Mouse (Mus musculus): ENCODE data around the gene Kcnq2. TPM values are rescaled to one million over a fixed set of nuclear protein-coding genes. Genes with fewer than 3 reads are reported as not detected.

Gene Kcnq2
- polyA plus RNA-seq, 1 experiment from 2014 or later: 0.25 TPM

DNA sequence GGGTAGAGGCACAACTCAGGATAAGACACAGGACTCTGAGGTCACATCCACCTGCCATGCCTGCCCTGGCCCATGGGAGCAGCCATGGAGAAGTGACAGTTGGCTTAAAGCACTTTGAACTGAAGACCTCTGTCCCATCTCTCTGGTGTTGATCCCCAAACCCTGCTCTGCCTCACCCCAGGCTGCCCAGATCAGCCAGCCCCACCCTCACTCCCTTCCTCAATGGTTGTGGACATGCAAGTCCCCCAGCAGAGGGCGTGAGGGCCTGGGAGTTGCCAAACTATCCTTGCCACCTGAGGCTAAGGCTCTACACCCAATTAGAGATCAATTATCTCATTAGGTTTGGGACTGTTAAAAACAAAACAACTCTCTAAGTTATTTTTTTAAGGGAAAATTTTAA, 18.7 kb upstream of the Kcnq2 start:
- H3K4me2 ChIP-seq (ENCODE audit: low read depth, severe bottlenecking): no peak overlapping the region
- no peak for DNase-seq (ENCODE audit: low spot score)
- WGBS: 0% methylated on average over 1 of the region's 1 CpGs

DNA sequence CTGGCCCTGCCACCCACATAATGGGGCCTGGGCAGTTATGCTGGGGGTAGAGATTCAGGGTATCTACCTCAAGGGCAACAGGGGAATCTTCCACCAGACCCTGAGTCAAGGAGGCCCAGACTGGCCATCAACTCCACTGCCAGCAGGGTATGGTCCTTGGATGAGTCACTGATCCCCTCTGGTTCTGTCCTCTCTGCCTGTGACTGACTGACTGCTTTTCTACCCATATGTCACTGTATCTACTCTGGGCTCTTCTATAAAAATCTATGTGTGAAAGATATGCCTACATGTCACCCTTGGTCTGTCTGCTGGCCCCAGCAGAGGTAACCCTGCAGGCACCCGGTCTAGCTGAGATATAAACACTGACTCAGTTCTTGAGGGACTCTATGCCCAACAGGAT, 18.0 kb upstream of the Kcnq2 start:
- Histone ChIP-seq H3K4me3 (ENCODE audit: low read depth, low read length) (no peak overlapping the region), H3K4me2 (ENCODE audit: low read depth, severe bottlenecking) (no peak overlapping the region), H3K27me3 (ENCODE audit: control insufficient read depth, insufficient read depth, low read length) (peaks cover 53% of the 10 kb centered on the region), H3K36me3 (ENCODE audit: control insufficient read depth, insufficient read depth, low read length) (no peaks in the 10 kb centered on the region), H3K4me1 (ENCODE audit: control insufficient read depth, insufficient read depth, low read length) (0 out of 2 replicates have a peak, but pooled peaks cover 3% of the 10 kb centered on the region), H3K9ac (ENCODE audit: low read length) (no peak overlapping the region), H3K27ac (replicated peaks; ENCODE audit: low read depth, low read length) (no peak overlapping the region), H3K9me3 (ENCODE audit: control insufficient read depth, low read length) (no peaks in the 10 kb centered on the region)
- 80% methylated on average over 1 of the region's 1 CpGs for WGBS
- DNase-seq (ENCODE audit: low spot score): no peak
- no peak for ATAC-seq (ENCODE audit: insufficient number of reproducible peaks, low FRiP score, low TSS enrichment, low read depth)

More for the DNA sequence above, 18.7 kb upstream of the Kcnq2 start:
- Histone ChIP-seq H3K36me3 (ENCODE audit: control insufficient read depth, insufficient read depth, low read length) (no peaks in the 10 kb centered on the region), H3K4me3 (ENCODE audit: low read depth, low read length) (no peak overlapping the region), H3K27ac (replicated peaks; ENCODE audit: low read depth, low read length) (no peak overlapping the region), H3K27me3 (ENCODE audit: control insufficient read depth, insufficient read depth, low read length) (peaks cover 52% of the 10 kb centered on the region), H3K4me1 (ENCODE audit: control insufficient read depth, insufficient read depth, low read length) (0 out of 2 replicates have a peak, but pooled peaks cover 3% of the 10 kb centered on the region), H3K9ac (ENCODE audit: low read length) (no peak overlapping the region), H3K9me3 (ENCODE audit: control insufficient read depth, low read length) (no peaks in the 10 kb centered on the region)
- ATAC-seq (ENCODE audit: insufficient number of reproducible peaks, low FRiP score, low TSS enrichment, low read depth): no peak

DNA sequence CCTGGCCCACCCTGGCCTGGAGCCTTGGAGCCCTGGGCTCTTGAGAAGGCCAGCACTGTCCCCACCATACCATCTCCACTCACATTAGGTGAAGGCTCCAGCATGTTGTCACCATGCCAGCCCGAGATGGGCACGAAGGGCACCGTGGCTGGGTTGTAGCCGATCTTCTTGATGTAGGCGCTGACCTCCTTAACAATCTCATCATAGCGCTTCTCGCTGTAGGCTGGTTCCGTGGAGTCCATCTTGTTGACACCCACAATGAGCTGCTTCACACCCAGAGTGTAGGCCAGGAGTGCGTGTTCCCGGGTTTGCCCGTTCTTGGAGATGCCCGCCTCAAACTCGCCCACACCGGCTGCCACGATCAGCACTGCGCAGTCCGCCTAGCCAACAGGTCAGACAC, 17.6 kb upstream of the Kcnq2 start:
- WGBS: 95% methylated on average over 17 of the region's 17 CpGs
- Histone ChIP-seq H3K27ac (replicated peaks; ENCODE audit: low read depth, low read length) (no peak overlapping the region), H3K4me3 (ENCODE audit: low read depth, low read length) (no peak overlapping the region), H3K4me1 (ENCODE audit: control insufficient read depth, insufficient read depth, low read length) (0 out of 2 replicates have a peak, but pooled peaks cover 5% of the 10 kb centered on the region), H3K36me3 (ENCODE audit: control insufficient read depth, insufficient read depth, low read length) (no peaks in the 10 kb centered on the region), H3K9ac (ENCODE audit: low read length) (no peak overlapping the region), H3K4me2 (ENCODE audit: low read depth, severe bottlenecking) (no peak overlapping the region), H3K27me3 (ENCODE audit: control insufficient read depth, insufficient read depth, low read length) (peaks cover 52% of the 10 kb centered on the region), H3K9me3 (ENCODE audit: control insufficient read depth, low read length) (no peaks in the 10 kb centered on the region)
- no peak for DNase-seq (ENCODE audit: low spot score)
- ATAC-seq (ENCODE audit: insufficient number of reproducible peaks, low FRiP score, low TSS enrichment, low read depth): no peak

DNA sequence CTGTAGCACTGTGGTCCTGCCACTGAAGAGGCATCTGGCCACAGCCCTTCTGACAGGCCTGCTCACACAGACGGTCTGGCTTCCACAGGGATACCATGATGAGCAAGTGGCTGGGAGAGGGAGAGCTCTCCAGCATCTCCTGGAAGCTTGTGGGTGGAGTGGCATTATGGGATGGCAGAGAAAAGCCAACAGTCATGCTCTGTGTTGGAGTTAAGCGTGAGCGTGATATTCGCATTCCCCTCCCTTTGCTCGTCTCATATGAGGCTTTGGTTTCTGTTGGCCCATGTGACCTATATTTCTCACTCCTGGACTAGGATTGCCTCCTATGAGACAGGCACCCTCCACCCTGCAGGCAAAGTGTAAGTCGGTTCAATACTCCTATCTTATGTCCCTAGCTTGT, 15.2 kb upstream of the Kcnq2 start:
- no peak for DNase-seq (ENCODE audit: low spot score)
- peaks cover 35% of the 10 kb centered on the region for H3K27me3 ChIP-seq (ENCODE audit: control insufficient read depth, insufficient read depth, low read length)
- no peak overlapping the region for H3K4me3 ChIP-seq (ENCODE audit: low read depth, low read length)
- WGBS: 69% methylated on average over 6 of the region's 6 CpGs
- H3K9me3 ChIP-seq (ENCODE audit: control insufficient read depth, low read length): no peaks in the 10 kb centered on the region
- H3K9ac ChIP-seq (ENCODE audit: low read length): no peak overlapping the region
- H3K4me2 ChIP-seq (ENCODE audit: low read depth, severe bottlenecking): no peak overlapping the region
- ATAC-seq (ENCODE audit: insufficient number of reproducible peaks, low FRiP score, low TSS enrichment, low read depth): no peak
- no peak overlapping the region for H3K27ac ChIP-seq (replicated peaks; ENCODE audit: low read depth, low read length)
- 0 out of 2 replicates have a peak, but pooled peaks cover 2% of the 10 kb centered on the region for H3K4me1 ChIP-seq (ENCODE audit: control insufficient read depth, insufficient read depth, low read length)
- H3K36me3 ChIP-seq (ENCODE audit: control insufficient read depth, insufficient read depth, low read length): no peaks in the 10 kb centered on the region

DNA sequence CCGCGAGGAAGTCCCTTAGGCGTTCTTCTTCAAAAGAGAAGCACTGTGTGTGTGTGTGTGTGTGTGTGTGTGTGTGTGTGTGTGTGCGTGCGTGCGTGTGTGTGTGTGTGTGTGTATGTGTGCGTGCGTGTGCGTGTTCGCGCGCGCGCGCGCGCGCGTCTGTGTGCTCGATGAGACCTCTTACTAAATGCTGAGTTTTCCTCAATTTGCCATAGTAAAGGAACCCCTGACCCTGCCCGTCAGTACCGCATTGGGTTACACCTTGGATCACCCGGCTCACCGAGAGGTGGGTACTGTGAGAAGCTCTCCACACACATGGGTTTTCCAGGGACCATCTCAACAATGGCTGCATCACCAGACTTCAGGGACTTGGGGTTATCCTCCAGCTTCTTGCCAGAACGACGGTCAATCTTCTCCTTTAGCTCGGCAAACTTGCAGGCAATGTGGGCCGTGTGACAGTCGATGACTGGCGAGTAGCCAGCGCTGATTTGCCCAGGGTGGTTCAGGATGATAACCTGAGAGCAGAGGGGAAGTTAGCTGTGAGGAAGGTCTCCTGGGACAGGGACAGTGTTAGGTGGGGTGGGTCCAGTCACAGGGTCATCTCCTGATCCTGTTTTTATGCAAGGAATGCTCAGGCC, 13.3 kb upstream of the Kcnq2 start:
- Histone ChIP-seq H3K4me1 (ENCODE audit: control insufficient read depth, insufficient read depth, low read length) (0 out of 2 replicates have a peak, but pooled peaks cover 2% of the 10 kb centered on the region), H3K4me2 (ENCODE audit: low read depth, severe bottlenecking) (peak overlapping the region; percentile 90), H3K36me3 (ENCODE audit: control insufficient read depth, insufficient read depth, low read length) (no peaks in the 10 kb centered on the region), H3K27ac (replicated peaks; ENCODE audit: low read depth, low read length) (no peak overlapping the region), H3K4me3 (ENCODE audit: low read depth, low read length) (peak overlapping the region; percentile 38), H3K27me3 (ENCODE audit: control insufficient read depth, insufficient read depth, low read length) (peaks cover 29% of the 10 kb centered on the region), H3K9me3 (ENCODE audit: control insufficient read depth, low read length) (no peaks in the 10 kb centered on the region), H3K9ac (ENCODE audit: low read length) (no peak overlapping the region)
- DNase-seq (ENCODE audit: low spot score): no peak
- 18% methylated on average over 31 of the region's 31 CpGs for WGBS
- ATAC-seq (ENCODE audit: insufficient number of reproducible peaks, low FRiP score, low TSS enrichment, low read depth): no peak

DNA sequence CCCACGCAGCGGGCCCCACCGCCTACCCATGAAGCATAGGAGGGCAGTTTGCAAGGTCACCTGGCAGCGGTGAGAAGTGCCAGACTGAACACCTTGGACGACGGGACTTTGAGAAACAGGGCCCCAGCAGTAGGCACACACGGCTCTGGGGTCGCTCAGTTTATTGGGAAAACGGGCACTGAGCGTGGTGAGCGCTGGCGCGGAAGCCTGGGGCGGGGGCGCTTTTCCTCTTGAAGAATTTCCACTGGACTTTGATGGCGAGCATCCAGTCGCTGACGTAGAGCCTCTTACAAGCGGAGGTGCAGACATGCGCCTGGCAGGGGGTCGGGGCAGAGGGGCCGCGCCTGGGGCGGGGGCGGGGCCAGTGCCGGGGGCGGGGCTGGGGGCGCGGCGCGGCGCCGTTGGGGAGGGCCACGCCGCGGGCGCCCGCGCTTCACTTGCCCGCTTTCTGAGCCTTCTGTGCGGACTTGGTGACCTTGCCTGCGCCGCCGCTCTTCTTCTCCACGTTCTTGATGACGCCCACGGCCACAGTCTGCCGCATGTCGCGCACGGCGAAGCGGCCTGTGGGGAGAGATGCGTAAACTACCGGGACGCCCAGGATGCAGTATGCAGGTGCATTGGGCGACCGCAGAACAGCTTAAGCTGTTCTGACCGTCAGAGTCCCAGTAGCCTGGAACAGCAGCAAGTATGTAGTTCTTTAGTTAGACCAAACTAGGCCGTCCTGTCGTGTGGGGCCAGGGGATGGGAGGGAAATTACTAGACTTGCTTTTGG, 12.6 kb upstream of the Kcnq2 start:
- Histone ChIP-seq H3K27ac (replicated peaks; ENCODE audit: low read depth, low read length) (no peak overlapping the region), H3K27me3 (ENCODE audit: control insufficient read depth, insufficient read depth, low read length) (peaks cover 31% of the 10 kb centered on the region), H3K4me3 (ENCODE audit: low read depth, low read length) (peak overlapping the region; percentile 38), H3K9ac (ENCODE audit: low read length) (0 out of 2 replicates have a peak overlapping the region, but pooled peaks have one; percentile 17), H3K9me3 (ENCODE audit: control insufficient read depth, low read length) (no peaks in the 10 kb centered on the region), H3K4me1 (ENCODE audit: control insufficient read depth, insufficient read depth, low read length) (0 out of 2 replicates have a peak, but pooled peaks cover 2% of the 10 kb centered on the region), H3K4me2 (ENCODE audit: low read depth, severe bottlenecking) (peak overlapping the region; percentile 90), H3K36me3 (ENCODE audit: control insufficient read depth, insufficient read depth, low read length) (no peaks in the 10 kb centered on the region)
- ATAC-seq (ENCODE audit: insufficient number of reproducible peaks, low FRiP score, low TSS enrichment, low read depth) (no peak), DNase-seq (ENCODE audit: low spot score) (peak; percentile 45)
- WGBS: under 1% methylated on average over 49 of the region's 61 CpGs

DNA sequence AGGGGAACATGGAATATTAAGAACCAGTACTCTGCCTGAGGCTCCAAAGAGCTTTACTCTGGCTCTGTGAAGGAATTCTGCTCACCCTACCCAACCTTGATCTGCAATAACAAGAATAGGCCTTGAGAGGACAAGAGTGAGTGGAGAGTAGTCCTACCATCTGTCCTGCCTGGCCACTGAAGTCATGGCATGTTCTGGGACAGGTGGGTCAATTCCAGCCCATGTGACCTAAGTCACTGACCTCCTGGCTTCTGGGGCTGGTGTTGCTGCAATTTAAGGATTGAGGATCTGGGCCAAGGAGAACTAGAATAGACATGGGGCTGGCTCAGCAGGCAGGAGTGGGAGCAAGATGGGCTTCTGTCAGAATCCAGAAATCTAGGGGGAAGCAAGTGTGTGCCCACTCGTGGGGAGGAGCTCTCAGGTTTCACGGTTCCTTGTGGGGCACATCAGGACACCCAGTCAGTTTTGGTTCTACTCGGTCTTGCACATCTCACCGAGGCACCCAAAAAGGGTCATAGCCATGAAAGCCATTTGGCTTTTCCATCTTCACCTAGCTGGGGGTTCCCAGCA, 12.0 kb upstream of the Kcnq2 start:
- DNase-seq (ENCODE audit: low spot score): no peak
- Histone ChIP-seq H3K4me1 (ENCODE audit: control insufficient read depth, insufficient read depth, low read length) (0 out of 2 replicates have a peak, but pooled peaks cover 2% of the 10 kb centered on the region), H3K9me3 (ENCODE audit: control insufficient read depth, low read length) (no peaks in the 10 kb centered on the region), H3K27me3 (ENCODE audit: control insufficient read depth, insufficient read depth, low read length) (peaks cover 31% of the 10 kb centered on the region), H3K9ac (ENCODE audit: low read length) (no peak overlapping the region), H3K36me3 (ENCODE audit: control insufficient read depth, insufficient read depth, low read length) (no peaks in the 10 kb centered on the region), H3K4me3 (ENCODE audit: low read depth, low read length) (peak overlapping the region; percentile 38), H3K27ac (replicated peaks; ENCODE audit: low read depth, low read length) (no peak overlapping the region), H3K4me2 (ENCODE audit: low read depth, severe bottlenecking) (peak overlapping the region; percentile 90)
- WGBS: 48% methylated on average over 4 of the region's 4 CpGs
- ATAC-seq (ENCODE audit: insufficient number of reproducible peaks, low FRiP score, low TSS enrichment, low read depth): no peak

DNA sequence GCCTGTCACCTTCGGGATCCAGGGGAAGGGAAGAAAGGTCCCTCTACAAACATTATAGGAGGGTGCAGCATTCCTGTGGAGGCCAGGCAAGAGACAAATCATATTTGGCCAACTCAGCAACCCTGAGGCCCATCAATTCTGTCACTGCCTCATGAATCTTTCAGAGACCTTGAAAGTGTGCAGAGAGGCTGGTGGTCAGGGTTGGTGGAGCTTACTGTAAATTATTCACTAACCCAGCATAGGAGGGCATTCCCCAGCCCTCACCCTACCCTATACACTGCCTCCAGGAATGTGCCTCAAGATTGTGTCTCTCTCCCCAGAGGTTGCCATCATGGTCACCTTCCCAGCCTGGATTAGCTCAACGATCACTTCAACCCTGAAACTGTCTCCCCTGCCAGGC, 9.6 kb upstream of the Kcnq2 start:
- WGBS: 73% methylated on average over 2 of the region's 2 CpGs
- no peaks in the 10 kb centered on the region for H3K9me3 ChIP-seq (ENCODE audit: control insufficient read depth, low read length)
- no peak overlapping the region for H3K27ac ChIP-seq (replicated peaks; ENCODE audit: low read depth, low read length)
- H3K4me3 ChIP-seq (ENCODE audit: low read depth, low read length): no peak overlapping the region
- DNase-seq (ENCODE audit: low spot score) (no peak), ATAC-seq (ENCODE audit: insufficient number of reproducible peaks, low FRiP score, low TSS enrichment, low read depth) (no peak)
- peaks cover 26% of the 10 kb centered on the region for H3K27me3 ChIP-seq (ENCODE audit: control insufficient read depth, insufficient read depth, low read length)
- no peak overlapping the region for H3K9ac ChIP-seq (ENCODE audit: low read length)
- 0 out of 2 replicates have a peak, but pooled peaks cover 2% of the 10 kb centered on the region for H3K4me1 ChIP-seq (ENCODE audit: control insufficient read depth, insufficient read depth, low read length)
- H3K4me2 ChIP-seq (ENCODE audit: low read depth, severe bottlenecking): no peak overlapping the region
- no peaks in the 10 kb centered on the region for H3K36me3 ChIP-seq (ENCODE audit: control insufficient read depth, insufficient read depth, low read length)
